Mouse (Mus musculus) pancreas, adult 10 weeks (tissue): ENCODE measurements around the gene Olfr545. TPM values are rescaled to one million over a fixed set of nuclear protein-coding genes. Genes with fewer than 3 reads are reported as not detected.

Experiments
- polyA plus RNA-seq: library from polyadenylated mRNA; stranded (reverse); fragments of 350-450 nt; fragmentation: Illumina TruSeq; extraction: RNeasy Lipid Tissue Mini Kit (QIAGEN cat#74804); gene quantifications from one replicate; pipeline ENCODE4 v1.2.3, GENCODE M21; 2015; ENCODE audit warnings: low read depth, low replicate concordance; ENCODE audit not compliant: insufficient read depth

Olfr545 gene
- polyA plus RNA-seq, result not detected

GRCm38 (mm10) chr7:102499473-102499872, at the start of gene Olfr545:
Gene Olfr545, minus strand, starts transcription at chr7:102499573.

GRCm38 (mm10) chr7:102540596-102540995, 41.2 kb upstream of the Olfr545 start, which contains the start of gene Olfr548-ps1:
Gene Olfr548-ps1, plus strand, starts transcription at chr7:102540896.

GRCm38 (mm10) chr7:102534449-102534848, 35.1 kb upstream of the Olfr545 start, which contains the start of gene Olfr547:
Gene Olfr547, plus strand, starts transcription at chr7:102534749.

GRCm38 (mm10) chr7:102488161-102488560, 11.2 kb downstream of the Olfr545 start, which contains the start of gene Olfr544:
Gene Olfr544, minus strand, starts transcription at chr7:102488313.

GRCm38 (mm10) chr7:102481579-102481978, 17.8 kb downstream of the Olfr545 start, which contains the start of gene Olfr543:
Gene Olfr543, minus strand, starts transcription at chr7:102481679.

GRCm38 (mm10) chr7:102441657-102442391, 57.5 kb downstream of the Olfr545 start, which contains the start of gene Rrm1:
Gene Rrm1, plus strand, starts transcription at chr7:102441695.

Other genes starting within 250 kb of the Olfr545 start
- gene Rhog, start 243.5 kb downstream of the Olfr545 start, polyA plus RNA-seq, result 16.1 TPM
- gene Stim1, start 231.8 kb downstream of the Olfr545 start, polyA plus RNA-seq, result 9.1 TPM
- 4.1 TPM for gene Rrm1, start 57.9 kb downstream of the Olfr545 start, polyA plus RNA-seq
- not detected for gene Olfr543, start 17.9 kb downstream of the Olfr545 start, polyA plus RNA-seq
- gene Olfr544, start 11.3 kb downstream of the Olfr545 start, polyA plus RNA-seq, result not detected
- gene Olfr547, start 35.2 kb upstream of the Olfr545 start, polyA plus RNA-seq, result not detected
- gene Olfr548-ps1, start 41.3 kb upstream of the Olfr545 start, polyA plus RNA-seq, result not detected
- gene Olfr549, start 50.3 kb upstream of the Olfr545 start, polyA plus RNA-seq, result not detected
- gene Trim21, start 65.9 kb upstream of the Olfr545 start, polyA plus RNA-seq, result 3.7 TPM
- gene Olfr550, start 71.9 kb upstream of the Olfr545 start, polyA plus RNA-seq, result not detected
- gene Olfr551, start 92.3 kb upstream of the Olfr545 start, polyA plus RNA-seq, result not detected
- not detected for gene Olfr552, start 98.2 kb upstream of the Olfr545 start, polyA plus RNA-seq
- not detected for gene Olfr553, start 118.6 kb upstream of the Olfr545 start, polyA plus RNA-seq
- not detected for gene Olfr554, start 138.9 kb upstream of the Olfr545 start, polyA plus RNA-seq
- gene Olfr555, start 159.2 kb upstream of the Olfr545 start, polyA plus RNA-seq, result not detected
- gene Olfr556, start 165.3 kb upstream of the Olfr545 start, polyA plus RNA-seq, result not detected
- gene Trim68, start 187.8 kb upstream of the Olfr545 start, polyA plus RNA-seq, result 4.4 TPM
- not detected for gene Olfr557, start 196.3 kb upstream of the Olfr545 start, polyA plus RNA-seq
- 0.44 TPM for gene Olfr558, start 202.6 kb upstream of the Olfr545 start, polyA plus RNA-seq
- gene Olfr33, start 219.5 kb upstream of the Olfr545 start, polyA plus RNA-seq, result not detected
- not detected for gene Olfr559, start 227.9 kb upstream of the Olfr545 start, polyA plus RNA-seq